Mouse (Mus musculus) right cerebral cortex, postnatal 36 days (tissue): ENCODE measurements around the gene Col4a2.
A peak's percentile ranks its signal among the peaks of the same experiment; 100 is the strongest.

Experiments
- DNase-seq, 2 experiments: peaks; one replicate each; pipeline ENCODE4 v3.0.0; 2022; ENCODE audit warnings: low spot score in 2 of 2, mixed read lengths in 1 of 2

Col4a2 gene

GRCm38 (mm10) chr8:11382933-11383332 lies 70.3 kb downstream of the Col4a2 start:
- DNase-seq, result no peak

DNA sequence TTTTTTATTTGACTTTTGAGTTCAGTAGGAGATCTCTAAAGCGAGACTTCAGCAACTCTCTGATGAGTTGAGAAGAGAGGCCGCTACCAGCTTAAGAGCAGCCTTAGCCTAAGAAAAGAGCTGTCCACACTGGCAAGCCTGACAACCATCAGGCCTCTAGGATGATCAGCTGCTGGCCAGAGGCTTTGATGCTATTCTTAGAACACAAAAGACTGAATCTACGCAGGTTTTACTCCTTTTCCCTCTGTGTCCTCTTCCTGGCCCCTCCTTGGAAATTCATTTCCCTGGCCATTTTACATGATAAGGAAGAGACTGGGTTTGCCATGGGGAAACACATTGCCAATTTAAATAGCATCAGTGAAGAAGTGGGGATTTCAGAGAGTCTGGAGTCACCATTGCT lies 70.8 kb downstream of the Col4a2 start:
- DNase-seq, result no peak

GRCm38 (mm10) chr8:11384841-11385240 lies 72.2 kb downstream of the Col4a2 start:
- DNase-seq, result no peak

DNA sequence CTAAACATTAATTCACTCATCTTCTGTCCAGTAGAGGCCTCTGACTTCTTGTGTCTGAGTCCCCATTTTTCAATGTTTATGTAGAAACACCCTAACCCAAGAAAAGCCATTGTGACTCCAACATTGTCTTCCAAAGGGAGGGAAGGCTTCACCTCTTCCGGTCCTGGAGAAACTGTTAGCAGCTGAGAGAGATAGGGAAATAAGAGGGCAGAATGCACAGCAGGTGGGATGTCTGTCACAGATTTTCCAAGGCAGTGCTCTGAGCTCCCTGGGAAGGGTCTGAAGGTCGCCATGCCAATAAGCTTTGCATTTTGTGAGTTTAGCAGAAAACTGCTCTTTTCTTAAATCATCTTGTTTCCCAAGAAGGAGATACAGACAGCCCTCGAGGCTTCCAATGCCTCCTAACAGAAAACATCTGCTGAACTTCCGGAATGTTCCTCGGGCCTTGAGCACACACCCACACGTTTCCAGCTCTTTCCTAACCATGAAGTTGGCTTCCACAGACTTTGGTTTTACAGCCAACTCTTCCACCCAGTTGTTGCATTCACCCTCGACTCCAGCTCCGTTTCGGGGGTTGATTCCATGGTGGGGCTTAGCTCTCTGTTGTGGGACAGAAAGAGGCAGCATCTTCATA lies 72.8 kb downstream of the Col4a2 start:
- DNase-seq, result no peak

DNA sequence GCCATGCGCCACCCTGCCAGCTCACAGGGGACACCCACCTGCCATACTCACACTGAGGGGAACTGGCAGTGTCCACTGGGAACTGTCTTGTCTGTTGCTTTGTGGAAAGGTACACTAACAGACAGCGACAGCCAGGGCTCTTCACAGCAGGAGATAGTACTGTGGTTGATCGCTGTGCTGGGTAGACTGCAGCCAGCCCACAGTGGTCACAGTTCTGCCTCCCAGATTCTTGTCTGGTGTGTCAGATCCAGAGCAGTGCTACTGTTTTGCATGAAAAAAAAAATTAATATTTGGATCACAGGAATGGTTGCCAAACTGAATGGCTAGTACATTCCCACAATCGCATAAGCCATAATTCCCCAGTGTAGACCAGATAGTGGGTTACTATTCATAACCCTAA lies 74.7 kb downstream of the Col4a2 start:
- no peak for DNase-seq

- no peak for DNase-seq
Observed at GRCm38 (mm10) chr8:11389275-11390050, 76.9 kb downstream of the Col4a2 start.

DNA sequence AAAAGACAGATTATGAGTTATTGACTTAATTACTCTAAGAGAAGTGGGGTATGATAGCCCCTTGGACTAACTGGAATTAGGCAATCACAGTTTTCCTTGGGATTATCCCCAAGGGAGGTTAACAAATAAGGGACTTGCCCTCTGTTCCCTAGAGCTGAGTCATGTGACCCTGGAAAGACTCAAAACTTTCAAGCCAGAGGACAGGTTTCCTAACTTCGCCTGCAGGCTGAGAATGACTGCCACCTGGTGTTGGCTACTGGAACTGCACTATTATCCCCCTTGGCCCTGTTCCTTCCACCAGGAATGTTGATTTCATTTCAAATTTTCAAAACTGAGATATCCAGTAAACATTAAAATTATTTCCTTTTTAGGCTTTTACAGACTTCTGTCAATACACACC lies 80.1 kb downstream of the Col4a2 start:
- no peak for DNase-seq

DNA sequence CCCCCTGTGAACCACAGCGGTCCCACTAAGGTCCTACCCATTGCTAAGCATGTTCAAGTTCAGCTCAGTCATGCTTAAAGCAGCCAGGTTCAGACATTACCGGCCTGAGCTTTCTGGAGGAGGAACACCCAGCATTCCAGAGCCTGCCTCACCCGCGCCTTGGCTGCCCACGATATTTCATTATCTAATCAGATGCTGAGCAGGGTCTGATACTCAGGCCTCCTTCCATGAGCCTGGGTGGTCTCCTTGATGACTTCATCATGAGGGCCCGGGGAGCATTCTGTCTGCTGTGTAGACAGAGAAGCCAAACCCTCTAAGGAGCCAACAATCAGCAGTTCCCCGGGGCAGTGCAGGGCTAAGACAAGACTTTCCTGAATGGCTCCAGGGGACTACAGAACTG lies 80.6 kb downstream of the Col4a2 start:
- DNase-seq, result no peak

- DNase-seq, result no peak
Observed at GRCm38 (mm10) chr8:11393607-11394006, 81.0 kb downstream of the Col4a2 start.

DNA sequence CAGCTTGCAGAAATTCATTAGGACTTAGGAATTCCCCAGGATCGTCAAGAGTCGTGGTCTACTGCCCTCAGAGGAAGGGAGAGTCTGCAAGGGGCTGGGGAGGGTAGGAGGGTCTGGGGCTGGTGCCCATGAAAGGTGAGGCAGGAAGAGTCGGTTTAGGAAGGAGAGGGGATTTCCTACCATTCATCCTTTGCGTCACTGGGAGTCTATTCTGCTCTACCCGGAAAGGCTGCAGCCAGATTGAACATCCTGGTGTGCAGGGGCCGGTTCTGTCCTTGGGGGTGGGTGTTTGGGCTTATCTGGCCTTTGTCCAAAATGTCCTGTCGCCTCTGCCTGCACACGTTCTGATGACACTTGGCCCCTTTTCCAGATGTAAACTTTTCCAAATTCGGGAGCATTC lies 82.2 kb downstream of the Col4a2 start:
- no peak for DNase-seq

GRCm38 (mm10) chr8:11395601-11396000 lies 83.0 kb downstream of the Col4a2 start:
- DNase-seq, result no peak

DNA sequence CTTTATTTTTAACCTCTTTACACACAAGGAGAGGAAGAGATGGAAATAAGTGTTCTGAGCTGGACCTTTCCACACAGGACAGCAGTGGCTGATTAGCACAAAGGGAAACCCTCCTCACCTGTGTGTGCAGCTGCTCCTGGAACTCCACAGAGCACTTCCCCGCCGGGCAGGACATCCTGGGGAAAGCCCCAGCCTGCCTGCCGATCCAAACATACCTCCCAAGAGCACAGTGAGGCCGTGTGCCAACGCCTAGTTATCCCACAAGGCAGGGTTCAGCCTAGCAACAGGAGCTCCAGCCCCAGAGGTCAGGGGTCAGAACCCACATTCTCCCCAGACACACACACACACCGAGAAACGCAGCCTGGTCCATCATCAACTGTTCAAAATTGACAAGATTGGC lies 83.5 kb downstream of the Col4a2 start:
- no peak for DNase-seq

DNA sequence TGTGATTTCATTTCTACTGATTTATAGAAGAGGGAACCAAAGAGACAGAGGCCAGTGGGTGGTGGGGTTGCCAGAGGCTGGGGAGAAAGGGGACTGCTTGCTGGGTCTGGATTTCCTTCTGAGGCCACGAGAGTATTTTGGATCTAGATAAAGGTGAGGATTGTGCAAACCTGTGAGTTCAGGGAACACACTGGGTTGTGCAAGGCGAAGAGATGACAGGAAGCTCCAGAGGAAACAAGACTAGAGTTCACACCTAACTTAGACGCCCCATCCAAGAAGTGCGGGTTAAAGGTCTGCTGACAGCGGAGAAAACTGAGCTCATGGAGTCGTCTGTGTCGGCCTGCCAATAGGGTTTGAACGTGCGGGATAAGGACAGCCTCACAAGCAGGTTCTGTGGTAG lies 84.5 kb downstream of the Col4a2 start:
- DNase-seq, result no peak

DNA sequence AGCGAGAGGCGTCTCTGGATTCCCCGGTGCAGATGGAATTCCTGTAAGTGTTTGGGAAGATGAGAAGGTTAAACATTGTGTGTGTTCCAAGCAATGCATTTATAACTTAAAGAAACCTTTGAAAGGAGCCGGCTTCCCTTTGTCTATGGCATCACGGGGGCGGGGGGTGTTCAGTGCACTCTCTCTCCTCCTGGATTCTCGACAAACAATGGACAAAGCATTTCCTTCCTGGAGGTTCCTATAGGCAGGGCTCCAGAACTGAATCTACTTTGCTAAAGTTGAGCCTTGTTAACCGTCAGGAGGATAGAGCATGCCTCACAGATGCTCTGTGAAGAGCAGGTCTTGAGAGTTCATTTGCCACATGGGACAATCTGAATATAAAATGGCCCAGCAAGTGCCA lies 87.1 kb downstream of the Col4a2 start:
- DNase-seq, result no peak

GRCm38 (mm10) chr8:11400244-11400643 lies 87.6 kb downstream of the Col4a2 start:
- no peak for DNase-seq

DNA sequence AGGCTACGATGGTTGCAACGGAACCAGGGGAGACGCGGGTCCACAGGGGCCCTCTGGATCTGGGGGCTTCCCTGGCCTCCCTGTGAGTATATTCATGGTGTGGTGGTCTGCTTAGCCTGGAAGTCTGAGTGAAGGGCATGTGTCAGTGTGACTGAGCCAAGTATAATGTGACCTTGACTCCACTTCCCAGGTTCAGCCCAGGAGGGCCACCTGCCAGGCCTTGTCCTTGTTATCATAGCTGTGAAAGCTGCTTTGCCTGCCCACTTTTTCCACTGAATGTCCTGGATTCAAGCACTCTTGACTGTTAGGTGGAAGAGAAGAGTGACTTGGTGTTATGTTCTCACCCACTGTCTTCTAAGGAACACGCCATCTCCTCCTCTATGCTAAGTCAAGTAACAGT lies 88.6 kb downstream of the Col4a2 start:
- DNase-seq, result no peak

DNA sequence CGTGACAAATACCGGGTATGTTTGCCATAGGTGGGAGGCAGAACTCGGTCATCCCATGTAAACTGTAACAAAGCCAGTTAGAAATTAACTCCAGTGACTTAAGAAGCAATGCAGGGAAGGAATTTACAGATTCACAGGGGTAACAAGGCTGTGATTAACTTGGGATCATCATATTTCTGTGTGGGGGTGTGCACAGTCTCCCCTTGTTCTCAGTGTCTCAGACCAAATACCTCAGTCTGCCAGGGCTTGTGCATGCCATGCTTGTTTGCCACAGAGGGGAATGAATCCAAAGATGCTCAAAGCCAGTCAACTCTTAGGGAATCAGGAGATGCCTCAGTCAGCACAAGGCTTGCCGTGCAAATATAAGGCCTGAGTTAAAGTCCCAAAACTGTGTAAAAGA lies 89.6 kb downstream of the Col4a2 start:
- DNase-seq, result no peak

GRCm38 (mm10) chr8:11403813-11404212 lies 91.2 kb downstream of the Col4a2 start:
- DNase-seq, result no peak

DNA sequence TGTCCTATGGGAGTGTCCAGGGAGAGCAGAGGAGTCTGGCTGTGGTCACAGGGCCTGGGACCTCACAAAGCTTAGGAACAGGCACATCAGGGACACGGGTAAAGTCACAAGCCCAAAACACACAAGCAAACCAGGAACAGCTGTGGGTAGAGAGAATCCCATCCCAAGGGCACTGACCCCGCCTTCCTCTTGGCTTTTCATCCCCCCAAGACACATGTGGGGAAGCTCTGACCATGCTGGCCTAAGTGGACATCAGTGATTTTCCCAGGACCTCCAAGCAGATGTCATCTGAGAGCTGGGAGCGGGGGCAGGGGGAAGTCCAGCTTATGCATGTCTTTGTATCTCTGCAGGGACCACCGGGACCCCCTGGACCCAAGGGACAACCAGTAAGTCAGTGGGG lies 92.0 kb downstream of the Col4a2 start:
- no peak for DNase-seq

DNA sequence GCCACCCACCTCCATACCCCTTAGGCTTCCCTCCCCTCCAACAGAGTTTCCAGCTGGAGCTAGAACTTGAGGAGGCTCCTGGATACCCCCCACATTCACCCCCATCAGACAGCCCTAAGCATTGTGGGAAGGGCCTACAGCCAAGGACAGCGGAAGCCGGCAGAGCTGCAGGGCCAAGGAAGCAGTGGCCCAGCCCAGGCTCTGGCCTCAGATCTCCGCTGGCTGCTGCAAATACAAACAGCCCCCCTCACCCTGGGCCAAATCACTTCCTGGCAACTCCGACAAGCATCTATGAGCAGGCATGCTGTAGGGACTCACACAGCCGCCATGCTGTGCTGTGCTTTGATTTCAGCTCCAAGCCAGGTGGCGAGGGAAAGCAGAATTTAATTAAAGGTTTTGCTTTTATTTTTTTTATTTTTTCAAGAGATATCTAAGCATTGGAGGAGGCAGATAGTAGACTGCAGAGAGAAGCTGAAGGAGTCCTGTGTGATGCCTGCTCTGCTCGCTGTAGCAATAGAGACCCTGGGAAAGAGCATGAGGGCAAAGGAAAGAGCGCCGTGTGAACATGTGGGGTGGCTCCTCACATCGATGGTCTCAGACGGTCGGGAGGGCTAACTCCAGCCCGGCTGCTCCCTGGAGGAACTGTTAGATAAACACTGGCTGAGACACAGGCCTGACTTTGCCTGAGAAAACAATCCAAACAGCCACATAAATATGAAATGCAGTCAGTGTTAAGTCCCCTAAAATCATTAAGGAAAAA lies 93.3 kb downstream of the Col4a2 start:
- DNase-seq, result peak in 1 of 2 experiments; percentile 28

GRCm38 (mm10) chr8:11411504-11412124 lies 99.0 kb downstream of the Col4a2 start:
- no peak for DNase-seq

- no peak for DNase-seq
Observed at GRCm38 (mm10) chr8:11412450-11412849, 99.8 kb downstream of the Col4a2 start.
